Mouse (Mus musculus): ENCODE results near the gene Snrpa. TPM values are rescaled to one million over a fixed set of nuclear protein-coding genes. Genes with fewer than 3 reads are reported as not detected.
A peak's percentile ranks its signal among the peaks of the same experiment; 100 is the strongest.

The Snrpa gene
- polyA plus RNA-seq, 1 experiment from 2014 or later, result 294 TPM

GRCm38 (mm10) chr7:27179217-27179918 is 16.7 kb downstream of the Snrpa start:
- 48% methylated on average over 16 of the region's 16 CpGs for WGBS
- Histone ChIP-seq H3K4me2 (peak overlapping the region; percentile 57), H3K27ac (peak overlapping the region; percentile 68), H3K36me3 (peaks cover 26% of the 10 kb centered on the region), H3K27me3 (no peaks in the 10 kb centered on the region), H3K4me3 (replicated peaks) (peak overlapping the region; percentile 65), H3K4me1 (replicated peaks) (peaks cover 3% of the 10 kb centered on the region; the same call in 1 of the 2 replicates), H3K9ac (replicated peaks) (0 out of 2 replicates have a peak overlapping the region, but pooled peaks have one; percentile 12), H3K9me3 (no peaks in the 10 kb centered on the region)
- no peak for ATAC-seq (ENCODE audit: insufficient number of reproducible peaks, insufficient read depth, low FRiP score, low TSS enrichment, low read depth)

DNA sequence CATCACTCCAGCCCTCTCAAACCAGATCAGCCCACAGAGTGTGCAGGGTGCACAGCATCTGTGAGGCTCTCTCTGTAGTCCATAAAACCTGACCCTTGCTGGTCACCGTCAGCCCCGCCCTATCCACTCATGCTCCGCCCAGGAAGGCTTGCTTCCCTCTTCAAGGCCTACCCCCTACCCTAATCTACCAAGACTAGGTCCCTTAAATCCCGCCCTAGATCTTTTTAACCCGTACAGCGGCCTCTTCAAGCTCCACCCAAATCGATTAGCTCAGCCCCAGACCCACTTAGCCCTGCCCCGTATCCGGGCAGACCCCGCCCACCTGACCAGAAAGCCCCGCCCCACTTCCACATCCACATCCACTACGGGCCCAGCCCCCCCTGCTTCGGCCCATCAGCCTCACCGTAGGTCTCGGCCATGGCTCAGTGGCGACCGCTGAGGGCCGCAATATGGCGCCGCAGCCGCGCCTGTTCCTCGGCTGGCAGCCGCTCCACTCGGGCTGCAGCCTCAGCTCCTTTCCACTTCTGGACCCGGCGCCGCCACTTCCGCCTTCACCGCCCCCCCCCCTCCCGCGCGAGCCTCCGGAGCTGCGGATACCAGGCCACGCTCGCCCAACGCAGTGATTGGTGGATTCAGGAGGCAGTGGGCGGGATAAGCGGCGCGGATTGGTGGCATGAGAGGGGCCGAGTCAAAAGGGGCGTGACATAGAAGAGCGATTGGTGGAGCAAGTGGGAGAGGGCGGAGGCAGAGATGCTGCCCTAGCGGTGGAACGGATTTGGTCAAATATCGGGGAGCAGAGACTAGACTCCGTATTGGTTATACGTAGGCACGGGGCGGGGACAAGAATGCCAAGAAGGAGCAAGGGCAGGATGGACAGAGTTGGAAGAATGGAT is 17.5 kb downstream of the Snrpa start, which contains the start of gene Rab4b:
Gene Rab4b, minus strand, starts transcription at position 573 of the 893 bp plus-strand sequence.
- Histone ChIP-seq H3K4me2 (peak within 1 kb of the TSS; percentile 57), H3K27ac (peak within 1 kb of the TSS; percentile 93), H3K36me3 (peaks cover 27% of the 10 kb centered on the region), H3K4me3 (replicated peaks) (peak within 1 kb of the TSS; percentile 65), H3K4me1 (replicated peaks) (peaks cover 3% of the 10 kb centered on the region; the same call in 1 of the 2 replicates), H3K9me3 (no peaks in the 10 kb centered on the region), H3K9ac (replicated peaks) (peak within 1 kb of the TSS; percentile 54), H3K27me3 (no peaks in the 10 kb centered on the region)
- under 1% methylated on average over 52 of the region's 53 CpGs for WGBS
- ATAC-seq (ENCODE audit: insufficient number of reproducible peaks, insufficient read depth, low FRiP score, low TSS enrichment, low read depth), result peak; percentile 96

GRCm38 (mm10) chr7:27177942-27178323 is 18.1 kb downstream of the Snrpa start:
- H3K9me3 ChIP-seq, result no peaks in the 10 kb centered on the region
- peaks cover 25% of the 10 kb centered on the region for H3K36me3 ChIP-seq
- H3K4me1 ChIP-seq (replicated peaks), result peaks cover 3% of the 10 kb centered on the region; the same call in 1 of the 2 replicates
- H3K4me2 ChIP-seq, result peak overlapping the region; percentile 57
- 0 out of 2 replicates have a peak overlapping the region, but pooled peaks have one; percentile 40 for H3K9ac ChIP-seq (replicated peaks)
- peak overlapping the region; percentile 65 for H3K4me3 ChIP-seq (replicated peaks)
- WGBS, result 24% methylated on average over 4 of the region's 4 CpGs
- H3K27ac ChIP-seq, result peak overlapping the region; percentile 93
- H3K27me3 ChIP-seq, result no peaks in the 10 kb centered on the region
- no peak for ATAC-seq (ENCODE audit: insufficient number of reproducible peaks, insufficient read depth, low FRiP score, low TSS enrichment, low read depth)

DNA sequence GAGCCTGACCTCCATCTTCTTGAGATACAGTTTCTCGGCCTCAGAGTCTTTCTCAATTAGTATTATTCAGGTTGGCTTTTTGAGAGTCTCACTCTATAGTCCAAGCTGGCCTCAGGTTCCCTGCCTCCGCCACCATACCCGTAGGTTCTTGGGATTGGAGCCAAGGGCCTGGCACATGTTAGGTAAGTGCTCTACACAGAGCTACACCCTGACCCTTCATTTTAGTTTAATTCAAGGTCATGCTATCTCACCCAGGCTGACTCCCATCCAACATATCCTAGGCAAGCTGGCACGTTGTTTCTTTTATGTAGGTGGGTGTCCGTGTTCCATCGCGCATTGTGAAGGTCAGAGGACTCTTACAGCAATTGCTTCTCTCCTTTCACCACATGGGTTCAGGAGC is 21.2 kb downstream of the Snrpa start:
- no peak for ATAC-seq (ENCODE audit: insufficient number of reproducible peaks, insufficient read depth, low FRiP score, low TSS enrichment, low read depth)
- H3K36me3 ChIP-seq, result peaks cover 48% of the 10 kb centered on the region

GRCm38 (mm10) chr7:27174496-27174895 is 21.6 kb downstream of the Snrpa start:
- peaks cover 3% of the 10 kb centered on the region; the same call in 1 of the 2 replicates for H3K4me1 ChIP-seq (replicated peaks)
- H3K27me3 ChIP-seq, result no peaks in the 10 kb centered on the region
- H3K9ac ChIP-seq (replicated peaks), result no peak overlapping the region; the same call in 1 of the 2 replicates
- no peaks in the 10 kb centered on the region for H3K9me3 ChIP-seq
- peaks cover 48% of the 10 kb centered on the region for H3K36me3 ChIP-seq
- no peak overlapping the region for H3K4me2 ChIP-seq
- ATAC-seq (ENCODE audit: insufficient number of reproducible peaks, insufficient read depth, low FRiP score, low TSS enrichment, low read depth), result no peak
- H3K4me3 ChIP-seq (replicated peaks), result no peak overlapping the region
- no peak overlapping the region for H3K27ac ChIP-seq
- WGBS, result 93% methylated on average over 15 of the region's 15 CpGs

More for the DNA sequence above, 21.2 kb downstream of the Snrpa start:
- Histone ChIP-seq H3K4me3 (replicated peaks) (no peak overlapping the region), H3K4me1 (replicated peaks) (peaks cover 3% of the 10 kb centered on the region; the same call in 1 of the 2 replicates), H3K27me3 (no peaks in the 10 kb centered on the region), H3K4me2 (no peak overlapping the region), H3K9me3 (no peaks in the 10 kb centered on the region), H3K9ac (replicated peaks) (no peak overlapping the region), H3K27ac (no peak overlapping the region)
- WGBS, result 96% methylated on average over 7 of the region's 7 CpGs

DNA sequence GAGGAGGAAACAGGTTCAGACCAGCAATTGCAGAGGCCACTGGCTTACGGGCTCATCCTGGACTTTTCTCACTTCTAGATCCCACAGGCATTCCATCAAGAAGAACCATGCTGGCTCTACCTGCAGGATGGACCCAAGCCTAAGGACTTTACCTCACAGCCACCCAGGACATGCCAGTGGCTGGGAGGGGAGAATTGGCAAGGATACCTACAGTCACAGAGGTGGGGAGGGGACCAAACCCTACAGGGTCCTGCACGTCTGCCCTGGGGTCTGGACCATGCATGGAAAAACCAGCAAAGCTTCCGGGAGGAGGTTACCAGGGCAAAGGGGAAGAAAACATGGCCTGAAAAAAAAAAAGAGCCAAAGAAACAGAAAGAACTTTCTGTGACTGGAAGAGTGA is 25.1 kb downstream of the Snrpa start:
- Histone ChIP-seq H3K9ac (replicated peaks) (0 out of 2 replicates have a peak overlapping the region, but pooled peaks have one; percentile 4), H3K4me1 (replicated peaks) (peaks cover 9% of the 10 kb centered on the region; the same call in 1 of the 2 replicates), H3K4me3 (replicated peaks) (no peak overlapping the region), H3K36me3 (peaks cover 48% of the 10 kb centered on the region), H3K27ac (no peak overlapping the region), H3K27me3 (no peaks in the 10 kb centered on the region), H3K9me3 (no peaks in the 10 kb centered on the region), H3K4me2 (no peak overlapping the region)
- ATAC-seq (ENCODE audit: insufficient number of reproducible peaks, insufficient read depth, low FRiP score, low TSS enrichment, low read depth), result no peak
- WGBS, result 88% methylated on average over 3 of the region's 3 CpGs

DNA sequence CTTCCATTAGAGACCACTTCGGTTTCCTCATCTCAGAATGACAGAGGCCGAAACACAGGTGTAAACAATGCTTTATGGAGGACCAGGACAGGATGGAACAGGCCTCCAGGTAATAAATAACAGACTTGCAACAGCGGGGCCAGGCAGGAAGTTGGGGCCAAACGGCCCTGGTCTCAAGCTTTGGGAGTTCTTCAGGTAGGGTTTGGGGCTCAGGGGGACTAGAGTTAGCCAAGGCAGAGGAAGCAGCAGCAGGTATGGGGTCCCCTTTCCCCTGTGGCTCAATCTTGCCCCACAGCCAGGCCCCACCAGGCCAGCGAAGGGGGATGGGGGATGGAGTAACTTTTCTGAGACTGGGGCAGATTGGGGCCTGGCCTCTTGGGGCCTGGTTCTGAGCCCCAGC is 27.7 kb downstream of the Snrpa start:
- H3K9me3 ChIP-seq, result no peaks in the 10 kb centered on the region
- H3K4me2 ChIP-seq, result no peak overlapping the region
- 70% methylated on average over 5 of the region's 5 CpGs for WGBS
- H3K36me3 ChIP-seq, result peaks cover 52% of the 10 kb centered on the region
- H3K27ac ChIP-seq, result no peak overlapping the region
- H3K4me3 ChIP-seq (replicated peaks), result no peak overlapping the region
- ATAC-seq (ENCODE audit: insufficient number of reproducible peaks, insufficient read depth, low FRiP score, low TSS enrichment, low read depth), result no peak
- no peak overlapping the region; the same call in 1 of the 2 replicates for H3K9ac ChIP-seq (replicated peaks)
- no peaks in the 10 kb centered on the region for H3K27me3 ChIP-seq
- H3K4me1 ChIP-seq (replicated peaks), result peaks cover 32% of the 10 kb centered on the region

GRCm38 (mm10) chr7:27167475-27168094 is 28.5 kb downstream of the Snrpa start:
- Histone ChIP-seq H3K36me3 (peaks cover 53% of the 10 kb centered on the region), H3K27ac (peak overlapping the region; percentile 98), H3K27me3 (no peaks in the 10 kb centered on the region), H3K4me1 (replicated peaks) (peaks cover 40% of the 10 kb centered on the region), H3K9me3 (no peaks in the 10 kb centered on the region), H3K4me2 (peak overlapping the region; percentile 84), H3K9ac (replicated peaks) (peak overlapping the region; percentile 9), H3K4me3 (replicated peaks) (peak overlapping the region; percentile 72)
- 75% methylated on average over 11 of the region's 11 CpGs for WGBS
- ATAC-seq (ENCODE audit: insufficient number of reproducible peaks, insufficient read depth, low FRiP score, low TSS enrichment, low read depth), result no peak

DNA sequence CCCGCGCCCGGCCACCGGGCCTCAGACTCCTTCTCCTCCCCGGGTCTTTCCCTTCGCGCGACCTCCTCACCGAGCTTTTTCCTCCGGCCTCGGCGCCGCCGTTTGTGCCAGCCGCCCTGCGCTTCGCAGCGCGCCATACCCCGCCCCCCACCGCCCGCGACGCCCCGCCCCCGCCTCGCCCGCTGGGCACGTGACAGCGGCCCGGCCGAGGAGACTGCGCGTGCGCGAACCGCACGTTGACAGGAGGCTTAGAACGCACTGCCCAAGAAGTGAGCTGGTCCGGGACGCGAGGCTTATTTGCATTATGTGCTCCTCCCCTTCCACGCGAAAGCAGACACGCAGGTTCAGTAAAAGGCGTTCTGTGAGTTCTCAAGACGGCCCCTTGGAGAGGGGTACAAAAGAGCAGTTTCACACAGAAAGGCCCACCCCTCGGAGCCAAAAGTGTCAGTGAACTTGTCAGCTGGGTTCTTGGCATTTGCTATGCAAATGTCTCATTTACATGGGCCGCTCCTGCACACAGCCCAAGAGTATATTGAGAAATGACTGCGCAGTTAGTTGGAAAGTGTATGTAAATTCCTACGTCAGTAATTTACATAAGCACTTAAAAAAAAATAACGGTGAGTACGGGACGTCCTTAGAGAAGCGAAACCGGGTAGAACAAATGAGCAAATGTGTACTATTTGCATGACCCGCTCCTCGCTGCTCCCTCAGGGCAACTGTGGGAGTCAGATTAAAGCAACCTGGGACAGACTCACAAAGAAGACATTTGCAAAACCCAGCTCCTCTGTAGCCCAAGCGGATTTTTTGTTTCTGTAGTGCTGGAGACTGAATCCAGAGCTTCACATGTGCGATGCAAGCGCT is 29.2 kb downstream of the Snrpa start, which contains the start of gene Egln2:
Gene Egln2, minus strand, starts transcription at position 189 of the 861 bp plus-strand sequence.
- Histone ChIP-seq H3K4me2 (peak within 1 kb of the TSS; percentile 84), H3K4me1 (replicated peaks) (peaks cover 45% of the 10 kb centered on the region), H3K9me3 (no peaks in the 10 kb centered on the region), H3K4me3 (replicated peaks) (peak within 1 kb of the TSS; percentile 72), H3K36me3 (peaks cover 53% of the 10 kb centered on the region), H3K27ac (peak within 1 kb of the TSS; percentile 98), H3K9ac (replicated peaks) (peak within 1 kb of the TSS; percentile 83), H3K27me3 (no peaks in the 10 kb centered on the region)
- peak; percentile 69 for ATAC-seq (ENCODE audit: insufficient number of reproducible peaks, insufficient read depth, low FRiP score, low TSS enrichment, low read depth)
- WGBS, result 1% methylated on average over 61 of the region's 61 CpGs

GRCm38 (mm10) chr7:27166229-27166613 is 29.9 kb downstream of the Snrpa start:
- Histone ChIP-seq H3K4me1 (replicated peaks) (peaks cover 47% of the 10 kb centered on the region), H3K27me3 (no peaks in the 10 kb centered on the region), H3K27ac (peak overlapping the region; percentile 98), H3K9ac (replicated peaks) (peak overlapping the region; percentile 83), H3K4me3 (replicated peaks) (peak overlapping the region; percentile 72), H3K9me3 (no peaks in the 10 kb centered on the region), H3K4me2 (peak overlapping the region; percentile 84), H3K36me3 (peaks cover 53% of the 10 kb centered on the region)
- ATAC-seq (ENCODE audit: insufficient number of reproducible peaks, insufficient read depth, low FRiP score, low TSS enrichment, low read depth), result peak; percentile 65
- under 1% methylated on average over 26 of the region's 43 CpGs for WGBS
